Mouse (Mus musculus): ENCODE measurements around the gene Wdr89. TPM values are rescaled to one million over a fixed set of nuclear protein-coding genes. Genes with fewer than 3 reads are reported as not detected.
"Not testable (repeated sequence)": the region's sequence is repeated elsewhere in the genome, so short reads cannot be mapped to it uniquely, and the experiment has no call there.

The Wdr89 gene
- polyA plus RNA-seq, 1 experiment, result 25.9 TPM

- no peak overlapping the region for H3K4me3 ChIP-seq
- TF ChIP-seq USF1 (IDR thresholded peaks at IDR 0.05; ENCODE audit: low read depth), result no peak
- no peak for TF ChIP-seq REST (IDR thresholded peaks at IDR 0.05; ENCODE audit: insufficient read depth, insufficient read length)
- TF ChIP-seq MYOG (IDR thresholded peaks at IDR 0.05; ENCODE audit: control insufficient read depth in 1 of 3, insufficient read depth in 1 of 3, insufficient read length in 2 of 3, low read depth in 2 of 3), result no peak
- TF ChIP-seq E2F4 (IDR thresholded peaks at IDR 0.05; ENCODE audit: insufficient read depth), result no peak
- TF ChIP-seq CEBPB (IDR thresholded peaks at IDR 0.05; ENCODE audit: insufficient read depth, poor library complexity, severe bottlenecking), result no peak
- no peak for TF ChIP-seq TCF12 (IDR thresholded peaks at IDR 0.05; ENCODE audit: insufficient read depth, poor library complexity, severe bottlenecking)
- no peak for TF ChIP-seq MYOD1 (IDR thresholded peaks at IDR 0.05; ENCODE audit: control insufficient read depth in 1 of 3, insufficient read length in 2 of 3, low read depth in 2 of 3)
- TF ChIP-seq SRF (IDR thresholded peaks at IDR 0.05; ENCODE audit: control insufficient read depth, insufficient read length, low read depth), result no peak
- TF ChIP-seq MAX (IDR thresholded peaks at IDR 0.05; ENCODE audit: low read depth), result no peak
Measured at GRCm38 (mm10) chr12:75698692-75699091, 29.4 kb upstream of the Wdr89 start.

GRCm38 (mm10) chr12:75695845-75696244 lies 26.5 kb upstream of the Wdr89 start:
- H3K27me3 ChIP-seq (ENCODE audit: control insufficient read depth, insufficient read depth, insufficient read length); H3K79me2 ChIP-seq (ENCODE audit: control insufficient read depth, insufficient read depth); H3ac ChIP-seq (ENCODE audit: control insufficient read depth, insufficient read length); H3K36me3 ChIP-seq (ENCODE audit: control insufficient read depth, insufficient read depth); H3K4me3 ChIP-seq; H3K4me2 ChIP-seq (ENCODE audit: low read depth): not testable (repeated sequence)

More at GRCm38 (mm10) chr12:75698692-75699091, 29.4 kb upstream of the Wdr89 start:
- Histone ChIP-seq H3K36me3 (ENCODE audit: control insufficient read depth, insufficient read depth) (no peaks in the 10 kb centered on the region), H3ac (ENCODE audit: control insufficient read depth, insufficient read length) (no peak overlapping the region), H3K4me2 (ENCODE audit: low read depth) (no peak overlapping the region), H3K79me2 (ENCODE audit: control insufficient read depth, insufficient read depth) (no peaks in the 10 kb centered on the region), H3K27me3 (ENCODE audit: control insufficient read depth, insufficient read depth, insufficient read length) (no peaks in the 10 kb centered on the region)

DNA sequence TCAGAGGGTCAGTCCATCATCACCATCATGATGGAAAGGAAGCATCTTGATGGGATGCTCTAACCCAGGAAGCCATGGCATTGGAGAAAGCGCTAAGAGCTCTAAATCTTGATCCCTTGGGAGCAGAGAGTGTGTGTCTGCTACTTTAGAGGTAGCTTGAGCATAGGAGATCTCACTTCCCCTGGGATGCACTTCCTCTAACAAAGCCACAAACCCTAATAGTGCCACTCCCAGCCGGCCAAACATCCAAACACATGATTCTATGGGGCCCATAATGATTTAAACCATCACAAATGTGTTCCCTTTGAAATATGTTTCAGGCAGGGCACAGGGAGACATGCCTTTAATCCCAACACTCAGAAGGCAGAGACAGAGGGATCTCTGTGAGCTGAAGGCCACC lies 19.7 kb upstream of the Wdr89 start:
- no peaks in the 10 kb centered on the region for H3K36me3 ChIP-seq (ENCODE audit: control insufficient read depth, insufficient read depth)
- no peaks in the 10 kb centered on the region for H3K79me2 ChIP-seq (ENCODE audit: control insufficient read depth, insufficient read depth)
- H3K4me2 ChIP-seq (ENCODE audit: low read depth), result no peak overlapping the region
- no peaks in the 10 kb centered on the region for H3K27me3 ChIP-seq (ENCODE audit: control insufficient read depth, insufficient read depth, insufficient read length)
- no peak overlapping the region for H3K4me3 ChIP-seq
- TF ChIP-seq USF1 (IDR thresholded peaks at IDR 0.05; ENCODE audit: low read depth) (no peak), CEBPB (IDR thresholded peaks at IDR 0.05; ENCODE audit: insufficient read depth, poor library complexity, severe bottlenecking) (no peak), MYOG (IDR thresholded peaks at IDR 0.05; ENCODE audit: control insufficient read depth in 1 of 3, insufficient read depth in 1 of 3, insufficient read length in 2 of 3, low read depth in 2 of 3) (no peak), SRF (IDR thresholded peaks at IDR 0.05; ENCODE audit: control insufficient read depth, insufficient read length, low read depth) (no peak), TCF12 (IDR thresholded peaks at IDR 0.05; ENCODE audit: insufficient read depth, poor library complexity, severe bottlenecking) (no peak), POLR2AphosphoS2 (IDR thresholded peaks at IDR 0.05; ENCODE audit: insufficient read length, low read depth) (no peak), MAX (IDR thresholded peaks at IDR 0.05; ENCODE audit: low read depth) (no peak), POLR2A (IDR thresholded peaks at IDR 0.05; ENCODE audit: insufficient read length, low read depth) (no peak), MYOD1 (IDR thresholded peaks at IDR 0.05; ENCODE audit: control insufficient read depth in 1 of 3, insufficient read length in 2 of 3, low read depth in 2 of 3) (no peak), E2F4 (IDR thresholded peaks at IDR 0.05; ENCODE audit: insufficient read depth) (no peak), REST (IDR thresholded peaks at IDR 0.05; ENCODE audit: insufficient read depth, insufficient read length) (no peak), TCF3 (IDR thresholded peaks at IDR 0.05; ENCODE audit: insufficient read length, low read depth) (no peak)
- H3ac ChIP-seq (ENCODE audit: control insufficient read depth, insufficient read length), result no peak overlapping the region

DNA sequence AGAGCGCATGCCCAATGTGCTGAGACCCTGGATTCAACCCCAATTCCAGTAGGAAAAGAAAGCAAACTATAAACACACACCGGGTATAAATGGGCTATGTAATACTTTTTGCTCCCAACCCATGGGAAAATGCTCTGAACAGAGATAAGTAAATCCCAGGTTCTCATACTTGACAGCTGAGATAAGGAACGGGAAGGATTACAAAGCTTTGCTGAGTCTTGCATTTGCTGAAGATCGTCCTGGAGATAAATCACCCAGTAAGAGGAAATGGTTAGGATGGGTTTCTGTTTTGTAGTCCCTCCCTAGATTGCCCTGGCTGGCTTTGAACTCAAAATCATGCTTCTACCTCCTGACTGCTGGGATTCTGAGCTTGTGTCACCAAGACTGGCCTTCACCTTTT lies 18.0 kb upstream of the Wdr89 start:
- Histone ChIP-seq H3K4me2 (ENCODE audit: low read depth) (no peak overlapping the region), H3K4me3 (no peak overlapping the region), H3K79me2 (ENCODE audit: control insufficient read depth, insufficient read depth) (no peaks in the 10 kb centered on the region), H3K27me3 (ENCODE audit: control insufficient read depth, insufficient read depth, insufficient read length) (no peaks in the 10 kb centered on the region), H3K36me3 (ENCODE audit: control insufficient read depth, insufficient read depth) (no peaks in the 10 kb centered on the region), H3ac (ENCODE audit: control insufficient read depth, insufficient read length) (no peak overlapping the region)
- TF ChIP-seq USF1 (IDR thresholded peaks at IDR 0.05; ENCODE audit: low read depth) (no peak), SRF (IDR thresholded peaks at IDR 0.05; ENCODE audit: control insufficient read depth, insufficient read length, low read depth) (no peak), MYOD1 (IDR thresholded peaks at IDR 0.05; ENCODE audit: control insufficient read depth in 1 of 3, insufficient read length in 2 of 3, low read depth in 2 of 3) (no peak), MYOG (IDR thresholded peaks at IDR 0.05; ENCODE audit: control insufficient read depth in 1 of 3, insufficient read depth in 1 of 3, insufficient read length in 2 of 3, low read depth in 2 of 3) (no peak), TCF3 (IDR thresholded peaks at IDR 0.05; ENCODE audit: insufficient read length, low read depth) (no peak), REST (IDR thresholded peaks at IDR 0.05; ENCODE audit: insufficient read depth, insufficient read length) (no peak), POLR2AphosphoS2 (IDR thresholded peaks at IDR 0.05; ENCODE audit: insufficient read length, low read depth) (no peak), E2F4 (IDR thresholded peaks at IDR 0.05; ENCODE audit: insufficient read depth) (no peak), CEBPB (IDR thresholded peaks at IDR 0.05; ENCODE audit: insufficient read depth, poor library complexity, severe bottlenecking) (no peak), POLR2A (IDR thresholded peaks at IDR 0.05; ENCODE audit: insufficient read length, low read depth) (no peak), MAX (IDR thresholded peaks at IDR 0.05; ENCODE audit: low read depth) (no peak), TCF12 (IDR thresholded peaks at IDR 0.05; ENCODE audit: insufficient read depth, poor library complexity, severe bottlenecking) (no peak)

GRCm38 (mm10) chr12:75684026-75684425 lies 14.7 kb upstream of the Wdr89 start:
- not testable (repeated sequence) for H3K27me3 ChIP-seq (ENCODE audit: control insufficient read depth, insufficient read depth, insufficient read length); H3K36me3 ChIP-seq (ENCODE audit: control insufficient read depth, insufficient read depth); H3ac ChIP-seq (ENCODE audit: control insufficient read depth, insufficient read length)

More at GRCm38 (mm10) chr12:75684026-75684425, 14.7 kb upstream of the Wdr89 start:
- not testable (repeated sequence) for H3K4me3 ChIP-seq; H3K79me2 ChIP-seq (ENCODE audit: control insufficient read depth, insufficient read depth); H3K4me2 ChIP-seq (ENCODE audit: low read depth)

All from myocyte (in vitro differentiated cells).